In genomic region chr12:55301472-55302300, GRCm38 (mm10) we compare ENCODE assay signal across 8 mouse cellular contexts. TPM values are rescaled to one million over a fixed set of nuclear protein-coding genes. Genes with fewer than 3 reads are reported as not detected.
DNase-seq lines count a peak whose midpoint lies in the region; TF ChIP-seq lines count a peak whose summit lies in the region.

No protein-coding gene starts in this region.

- H3K4me1 ChIP-seq in embryonic facial prominence, embryonic 10.5 days, result peaks cover 30% of the 10 kb centered on the region

- H3K79me2 ChIP-seq in myocyte (ENCODE audit: control insufficient read depth, insufficient read depth), result peaks cover 16% of the 10 kb centered on the region

- H3ac ChIP-seq in myocyte (ENCODE audit: control insufficient read depth, insufficient read length), result peak overlapping the region; percentile 67

- TF ChIP-seq POLR2A in myocyte (IDR thresholded peaks at IDR 0.05; ENCODE audit: insufficient read length, low read depth), result no peak

- peak overlapping the region; percentile 96 for H3K27ac ChIP-seq in embryonic facial prominence, embryonic 10.5 days (replicated peaks)

- H3K4me2 ChIP-seq in myocyte (ENCODE audit: low read depth), result peak overlapping the region; percentile 75

- WGBS in embryonic facial prominence, embryonic 10.5 days, result 54% methylated on average over 11 of the region's 11 CpGs

- peak overlapping the region; percentile 67 for H3K4me3 ChIP-seq in embryonic facial prominence, embryonic 10.5 days
- peak overlapping the region; percentile 65 for H3K4me3 ChIP-seq in myocyte

- H3K9me3 ChIP-seq in embryonic facial prominence, embryonic 10.5 days, result 0 out of 2 replicates have a peak, but pooled peaks cover 3% of the 10 kb centered on the region

- H3K36me3 ChIP-seq in embryonic facial prominence, embryonic 10.5 days (replicated peaks), result peaks cover 48% of the 10 kb centered on the region
- H3K36me3 ChIP-seq in myocyte (ENCODE audit: control insufficient read depth, insufficient read depth), result peaks cover 22% of the 10 kb centered on the region

- peak; percentile 17 for DNase-seq in embryo, embryonic 11.5 days (ENCODE audit: low read depth, low spot score)
- DNase-seq in embryo, embryonic 10 days (ENCODE audit: low spot score), result no peak
- peak; percentile 58 for DNase-seq in A20 (ENCODE audit: low read depth, low spot score)
- peak; percentile 37 for DNase-seq in embryonic facial prominence, embryonic 10.5 days (ENCODE audit: low spot score)
- DNase-seq in induced T-regulatory cell, adult 2 months (ENCODE audit: low read depth), result peak; percentile 49
- no peak for DNase-seq in T-cell, adult 2 months (ENCODE audit: low spot score)
- DNase-seq in thymus, postnatal 25 days, result no peak

- H3K27me3 ChIP-seq in embryonic facial prominence, embryonic 10.5 days (replicated peaks; ENCODE audit: low read depth, poor library complexity, severe bottlenecking), result no peaks in the 10 kb centered on the region
- no peaks in the 10 kb centered on the region for H3K27me3 ChIP-seq in myocyte (ENCODE audit: control insufficient read depth, insufficient read depth, insufficient read length)

TF ChIP-seq in myocyte, 11 proteins besides CTCF, POLR2A, EP300 and RAD21:
- TF ChIP-seq USF1 (IDR thresholded peaks at IDR 0.05; ENCODE audit: low read depth), result no peak
- TF ChIP-seq TCF12 (IDR thresholded peaks at IDR 0.05; ENCODE audit: insufficient read depth, poor library complexity, severe bottlenecking), result no peak
- TF ChIP-seq REST (IDR thresholded peaks at IDR 0.05; ENCODE audit: insufficient read depth, insufficient read length), result no peak
- TF ChIP-seq E2F4 (IDR thresholded peaks at IDR 0.05; ENCODE audit: insufficient read depth), result no peak
- no peak for TF ChIP-seq POLR2AphosphoS2 (IDR thresholded peaks at IDR 0.05; ENCODE audit: insufficient read length, low read depth)
- TF ChIP-seq MYOD1 (IDR thresholded peaks at IDR 0.05; ENCODE audit: control insufficient read depth in 1 of 3, insufficient read length in 2 of 3, low read depth in 2 of 3), result no peak
- TF ChIP-seq MYOG (IDR thresholded peaks at IDR 0.05; ENCODE audit: control insufficient read depth in 1 of 3, insufficient read depth in 1 of 3, insufficient read length in 2 of 3, low read depth in 2 of 3), result no peak
- no peak for TF ChIP-seq MAX (IDR thresholded peaks at IDR 0.05; ENCODE audit: low read depth)
- no peak for TF ChIP-seq SRF (IDR thresholded peaks at IDR 0.05; ENCODE audit: control insufficient read depth, insufficient read length, low read depth)
- no peak for TF ChIP-seq CEBPB (IDR thresholded peaks at IDR 0.05; ENCODE audit: insufficient read depth, poor library complexity, severe bottlenecking)
- no peak for TF ChIP-seq TCF3 (IDR thresholded peaks at IDR 0.05; ENCODE audit: insufficient read length, low read depth)
TF ChIP-seq in myocyte: peak in this region for 0.

RNA-seq across cellular contexts. Expression of gene Ppp2r3c, which starts 1.1 kb away (rescaled TPM):
- polyA plus RNA-seq in embryonic facial prominence, embryonic 10.5 days (2016; fragmentation: Nextera tagmentation; extraction: Ambion mirVana), result 22.2 and 23.0 TPM in 2 replicates
- polyA plus RNA-seq in myocyte (2012; fragmentation: generic; extraction: Trizol), result 5.3 TPM

RNA-seq across cellular contexts. Expression of gene 1110008L16Rik, which starts 2.3 kb away (rescaled TPM):
- 18.9 and 19.6 TPM in 2 replicates for polyA plus RNA-seq in embryonic facial prominence, embryonic 10.5 days (2016; fragmentation: Nextera tagmentation; extraction: Ambion mirVana)
- 8.2 TPM for polyA plus RNA-seq in myocyte (2012; fragmentation: generic; extraction: Trizol)

Comparison
In these comparisons a context has a peak if more than half of its experiments do, and no peak if none do; other contexts are left out.
1. DNase-seq: peak in embryo, embryonic 11.5 days (single experiment), A20 (single experiment), embryonic facial prominence, embryonic 10.5 days (single experiment) and induced T-regulatory cell, adult 2 months (single experiment); none in embryo, embryonic 10 days (single experiment), T-cell, adult 2 months (single experiment) and thymus, postnatal 25 days (single experiment).